Mouse (Mus musculus) frontal cortex, adult (tissue): ENCODE measurements around the gene Smyd1.

Source experiments
- ATAC-seq: cut with Nextera tagmentation; 2 replicates; pipeline ENCODE4 v1.9.2; 2017; ENCODE audit warnings: mild to moderate bottlenecking, moderate library complexity, mixed read lengths; ENCODE audit not compliant: low TSS enrichment

Smyd1 gene

GRCm38 (mm10) chr6:71260051-71260640 is 61.9 kb downstream of the Smyd1 start:
- ATAC-seq: no peak

- ATAC-seq: no peak
These were observed 62.9 kb downstream of the Smyd1 start for GRCm38 (mm10) chr6:71259166-71259565.

DNA sequence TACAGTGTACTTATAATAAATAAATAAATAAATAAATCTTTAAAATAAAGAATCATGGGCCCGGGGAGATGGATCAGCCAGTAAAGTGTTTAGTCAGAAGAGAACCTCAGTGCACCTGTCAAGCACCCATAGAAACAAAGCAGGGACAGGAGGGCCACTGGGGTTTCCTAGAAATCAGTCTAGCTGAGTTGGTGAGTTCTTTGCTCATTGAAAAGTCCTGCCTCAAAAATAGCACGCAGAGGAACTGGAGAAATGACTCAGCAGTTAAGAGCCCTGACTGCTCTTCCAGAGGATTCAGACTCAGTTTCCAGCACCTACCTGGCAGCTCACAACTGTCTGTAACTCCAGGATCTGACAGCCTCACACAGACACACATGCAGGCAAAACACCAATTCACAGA is 63.5 kb downstream of the Smyd1 start:
- ATAC-seq: no peak

DNA sequence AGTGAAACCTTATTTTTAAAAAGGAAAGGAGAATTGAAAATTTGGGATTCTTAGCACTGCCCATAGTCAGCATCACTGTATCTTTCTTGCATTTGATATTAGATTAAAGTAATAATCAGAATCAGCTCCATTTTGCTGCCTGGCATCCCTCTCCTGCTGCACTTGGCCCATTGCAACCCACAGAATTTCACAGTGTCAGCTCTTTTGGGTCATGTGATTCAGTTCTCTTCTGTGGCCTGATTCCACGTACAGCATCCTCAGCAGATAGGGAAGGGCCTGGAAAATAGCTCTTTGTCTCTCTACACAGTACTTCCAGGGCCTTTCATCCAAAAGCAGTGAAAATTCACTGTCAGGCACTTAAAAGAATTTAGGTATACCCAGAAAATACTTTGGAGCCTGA is 64.7 kb downstream of the Smyd1 start:
- ATAC-seq: no peak

DNA sequence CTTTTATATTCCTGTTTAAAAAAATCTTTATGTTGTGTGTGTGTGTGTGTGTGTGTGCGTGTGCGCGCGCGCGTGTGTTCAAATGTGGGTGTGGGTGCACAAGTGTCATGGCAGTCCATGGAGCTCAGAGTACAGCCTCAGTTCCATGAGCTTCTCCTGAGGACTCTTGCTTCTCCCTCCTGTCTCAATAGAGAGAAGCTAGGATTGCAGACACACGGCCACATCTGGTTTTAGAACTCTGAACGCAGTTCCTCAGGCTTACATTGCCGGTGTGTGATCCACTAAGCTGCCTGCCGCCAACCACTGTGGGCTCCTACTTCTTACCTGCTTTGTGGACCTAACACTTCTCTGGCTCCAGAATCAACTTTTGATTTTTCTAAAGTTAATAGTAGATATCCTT is 65.9 kb downstream of the Smyd1 start:
- no peak for ATAC-seq

GRCm38 (mm10) chr6:71254456-71254855 is 67.6 kb downstream of the Smyd1 start:
- no peak for ATAC-seq

DNA sequence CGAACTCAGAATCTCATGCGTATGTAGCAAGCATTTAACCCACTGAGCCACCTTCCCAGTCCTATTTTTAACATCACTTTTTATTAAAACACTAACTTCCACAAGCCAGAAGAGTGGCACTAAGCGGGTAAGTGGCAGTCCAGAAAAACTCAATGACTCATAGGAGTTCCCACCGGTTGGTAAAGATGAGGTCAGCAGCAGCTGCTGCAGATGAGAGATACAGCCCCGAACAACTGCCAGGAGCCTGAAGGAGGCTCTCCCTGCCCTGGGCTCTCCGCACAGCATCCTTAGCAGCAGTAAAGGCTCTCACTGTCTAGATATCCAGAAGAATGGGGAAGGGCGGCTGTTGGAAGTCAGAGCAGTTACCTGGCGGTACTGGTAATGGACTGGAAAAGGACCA is 71.1 kb downstream of the Smyd1 start:
- ATAC-seq: no peak

DNA sequence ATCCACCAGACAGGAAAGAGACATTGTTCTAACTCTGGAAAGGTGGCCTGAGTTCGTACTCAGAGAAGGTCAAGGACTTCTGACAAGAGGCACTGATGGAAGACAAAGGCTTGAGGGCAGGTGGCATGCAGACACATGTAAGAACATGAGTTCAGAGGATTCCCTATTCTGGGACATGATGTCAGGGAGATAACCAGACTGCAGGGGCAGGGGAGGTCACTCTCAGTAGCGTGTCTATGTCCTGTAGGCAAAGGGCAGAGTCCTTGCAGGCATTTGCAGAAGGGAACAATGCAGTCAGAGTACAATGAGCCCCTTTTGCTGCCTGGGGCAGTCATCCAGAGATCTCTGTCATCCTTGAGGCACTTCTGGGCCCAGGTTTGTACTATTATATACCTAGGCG is 72.4 kb downstream of the Smyd1 start:
- ATAC-seq: no peak

GRCm38 (mm10) chr6:71248420-71248819 is 73.6 kb downstream of the Smyd1 start:
- ATAC-seq: no peak

- no peak for ATAC-seq
These were observed 78.8 kb downstream of the Smyd1 start for GRCm38 (mm10) chr6:71243258-71243657.

- no peak for ATAC-seq
These were observed 79.2 kb downstream of the Smyd1 start for GRCm38 (mm10) chr6:71242811-71243210.

DNA sequence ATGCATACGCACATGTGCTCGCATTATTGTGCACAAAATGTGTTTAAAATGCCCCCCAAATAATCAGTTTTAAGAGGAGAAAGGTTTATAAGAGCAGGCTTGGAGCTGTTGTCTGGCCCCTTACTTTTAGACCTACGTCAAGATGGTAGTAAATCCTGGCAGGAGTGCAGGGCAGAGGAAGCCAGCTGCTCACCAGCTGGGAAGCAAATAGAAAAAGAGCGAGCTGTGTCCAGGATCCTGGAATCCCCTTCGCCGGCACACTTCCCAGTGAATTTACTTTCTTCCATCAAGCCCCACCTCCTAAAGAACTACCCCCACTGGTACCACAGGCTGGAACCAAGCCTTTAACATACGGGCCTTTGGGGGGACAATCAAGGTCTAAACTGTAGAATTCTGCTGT is 81.2 kb downstream of the Smyd1 start:
- ATAC-seq: no peak

DNA sequence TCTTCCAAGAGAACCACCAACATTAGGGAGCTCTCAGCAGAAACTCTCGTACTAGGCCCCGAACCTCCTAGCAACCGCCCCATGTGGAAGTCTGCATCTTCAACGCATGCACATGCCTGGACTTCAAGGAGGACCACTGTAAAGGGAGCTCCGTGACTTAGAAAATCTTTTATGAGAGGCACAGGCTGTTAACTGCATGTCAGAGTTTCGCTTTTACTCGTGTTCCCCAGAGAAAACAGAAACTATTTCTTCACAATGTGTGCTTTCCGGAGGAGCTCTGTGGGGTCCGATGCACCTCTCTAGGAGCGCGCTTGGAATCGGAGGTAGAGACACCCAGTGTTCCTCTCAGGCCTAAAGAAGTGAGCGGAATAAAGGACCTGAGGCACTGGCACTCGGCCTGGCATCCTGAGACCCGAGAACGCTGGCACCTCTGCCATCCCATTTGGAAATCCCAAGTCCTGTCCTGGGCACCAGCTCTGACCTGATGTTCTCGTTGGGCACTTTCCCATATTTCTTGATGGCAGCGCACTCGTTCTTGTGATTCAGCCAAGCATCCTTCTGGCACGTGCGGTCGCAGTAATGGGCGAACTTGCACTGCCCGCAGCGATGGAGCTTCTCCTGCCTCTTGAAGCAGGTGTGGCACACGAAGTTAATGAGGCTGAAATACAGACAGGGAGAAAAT is 82.8 kb downstream of the Smyd1 start:
- no peak for ATAC-seq

DNA sequence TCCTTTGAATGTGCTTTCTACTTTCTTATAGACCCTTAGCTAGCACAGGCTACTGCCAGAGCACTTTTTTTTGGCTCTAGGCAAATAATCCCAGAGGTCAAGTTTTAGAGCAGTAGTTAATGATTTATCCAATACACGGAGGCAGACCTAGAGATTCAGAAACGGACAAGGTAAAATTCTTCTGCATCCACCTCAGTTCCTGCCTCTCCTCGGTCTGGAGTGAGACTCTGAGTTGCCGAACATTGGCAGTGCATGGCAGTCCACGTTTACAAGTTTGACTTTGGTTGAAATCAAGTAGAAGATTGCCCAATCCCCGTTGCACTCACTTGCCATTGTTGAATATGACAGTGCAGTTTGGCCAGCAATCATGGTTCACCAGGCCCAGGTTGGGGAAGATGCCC is 85.0 kb downstream of the Smyd1 start:
- ATAC-seq: no peak

GRCm38 (mm10) chr6:71236506-71236905 is 85.5 kb downstream of the Smyd1 start:
- no peak for ATAC-seq

- no peak for ATAC-seq
These were observed 86.1 kb downstream of the Smyd1 start for GRCm38 (mm10) chr6:71235944-71236343.

GRCm38 (mm10) chr6:71235121-71235520 is 86.9 kb downstream of the Smyd1 start:
- ATAC-seq: no peak

DNA sequence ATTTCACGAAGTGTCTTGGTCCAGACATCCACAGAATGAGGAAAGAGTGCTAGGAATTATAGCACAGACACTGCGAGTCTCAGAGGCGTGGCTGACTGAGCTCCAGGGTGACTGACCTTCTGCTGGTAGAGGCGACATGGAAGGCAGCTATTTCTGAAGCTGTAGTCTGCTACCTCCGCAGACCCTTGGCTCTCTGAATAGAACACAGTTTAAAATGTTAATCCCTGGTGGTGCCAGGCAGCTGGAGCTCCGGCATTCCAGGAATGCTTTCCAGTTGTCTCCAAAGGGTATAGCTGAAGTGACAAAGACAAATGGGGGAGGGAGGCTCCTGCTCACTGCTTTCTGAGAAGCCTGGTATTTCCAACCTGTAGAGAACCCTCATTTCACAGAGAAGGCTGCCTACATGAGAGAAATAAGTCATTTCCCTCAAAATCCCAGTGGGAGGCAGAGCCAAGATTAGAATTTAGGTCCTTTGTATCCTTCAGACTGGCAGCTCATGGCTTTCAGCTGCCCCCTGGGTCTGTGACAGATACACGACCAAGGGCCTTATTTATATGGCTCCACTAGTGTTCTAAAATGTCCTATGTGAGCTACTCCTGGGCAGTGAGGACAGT is 94.8 kb downstream of the Smyd1 start:
- ATAC-seq: no peak

- no peak for ATAC-seq
These were observed 95.5 kb downstream of the Smyd1 start for GRCm38 (mm10) chr6:71226544-71226943.

- ATAC-seq: no peak
These were observed 97.7 kb downstream of the Smyd1 start for GRCm38 (mm10) chr6:71224184-71224943.

DNA sequence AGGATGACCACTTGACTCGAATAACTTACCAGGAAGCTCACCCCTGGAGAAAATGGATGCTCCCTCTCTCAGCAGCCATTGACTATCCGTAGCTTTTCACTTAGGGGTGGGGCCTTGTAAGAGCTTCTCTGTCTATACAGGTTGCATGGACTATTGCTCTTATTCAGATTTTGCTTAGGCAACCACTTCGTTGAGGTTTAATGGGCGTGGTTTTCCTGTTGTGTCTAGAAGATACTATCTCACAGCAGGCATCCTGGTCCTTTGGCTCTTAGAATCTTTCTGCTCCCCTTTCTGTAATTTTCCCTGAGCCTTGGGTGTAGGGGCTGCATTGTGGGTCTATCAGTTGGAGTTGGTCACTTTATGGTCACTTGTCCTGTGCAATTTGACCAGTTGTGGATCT is 100.5 kb downstream of the Smyd1 start:
- ATAC-seq: no peak

GRCm38 (mm10) chr6:71212471-71212870 is 109.6 kb downstream of the Smyd1 start:
- no peak for ATAC-seq

DNA sequence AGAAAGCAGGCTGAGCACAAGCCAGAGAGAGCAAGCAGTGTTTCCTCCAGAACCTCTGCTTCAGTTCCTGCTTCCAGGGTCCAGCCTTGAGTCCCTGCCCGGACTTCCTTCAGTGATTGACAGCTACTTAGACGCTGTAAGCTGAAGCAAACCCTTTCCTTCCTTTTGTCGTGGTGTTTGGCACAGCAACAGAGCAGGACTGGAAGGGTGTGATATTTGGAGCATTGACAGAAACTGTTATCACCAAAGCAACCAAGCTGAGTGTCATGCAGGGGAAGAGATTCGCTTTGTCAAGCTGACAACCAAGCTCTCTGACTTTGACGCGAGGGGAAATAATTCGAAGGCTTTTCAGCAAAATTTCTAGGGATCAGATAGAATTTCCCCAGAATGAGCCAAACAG is 110.1 kb downstream of the Smyd1 start:
- no peak for ATAC-seq
